In the genomic region with DNA sequence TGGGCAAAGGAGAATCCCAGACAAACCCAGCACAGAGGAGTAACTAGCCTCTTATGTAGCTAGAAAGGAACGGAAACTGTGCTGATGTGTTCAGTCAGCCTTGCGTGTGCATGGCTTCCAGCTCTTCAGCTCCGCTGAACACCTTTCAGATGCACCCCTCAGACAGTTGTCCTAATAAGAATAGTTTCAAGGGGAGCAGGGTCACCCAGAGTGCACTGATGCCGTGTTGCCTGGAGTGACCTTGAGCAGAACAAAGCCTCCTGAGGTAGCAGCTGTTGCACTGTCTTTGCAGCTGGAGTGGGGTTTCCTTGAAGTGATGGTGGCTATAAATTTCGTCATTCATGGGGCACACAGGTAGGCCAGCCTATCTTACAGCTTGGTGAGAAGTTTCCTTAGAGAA, we compare ENCODE assay signal across 15 mouse cellular contexts. TPM values are rescaled to one million over a fixed set of nuclear protein-coding genes. Genes with fewer than 3 reads are reported as not detected.
DNase-seq lines count a peak whose midpoint lies in the region; ATAC-seq lines count a peak whose summit lies in the region.
"Had no signal": no experiment of that assay in that cellular context is flagged by ENCODE, and none has a peak within 500 bp of the region (broad histone marks: within the 10 kb centered on the region; RNA-seq: fewer than 3 reads in every experiment).

No protein-coding gene starts in this region.

- 0 out of 2 replicates have a peak overlapping the region, but pooled peaks have one; percentile 30 for H3K27ac ChIP-seq in heart, embryonic 10.5 days
- peak overlapping the region; percentile 28; the same call in 1 of the 2 replicates for H3K27ac ChIP-seq in neural tube, embryonic 15.5 days (replicated peaks)
- H3K27ac ChIP-seq: hindbrain, embryonic 10.5 days; neural tube, embryonic 13.5 days had no signal

- ATAC-seq in neural tube, embryonic 15.5 days (ENCODE audit: low FRiP score), result no peak
- ATAC-seq: forebrain, embryonic 14.5 days had no signal

- H3K9ac ChIP-seq in neural tube, embryonic 15.5 days (replicated peaks), result no peak overlapping the region
- H3K9ac ChIP-seq: neural tube, embryonic 13.5 days had no signal

- intact Hi-C loops in heart, postnatal 14 days (cut with DNase I), result no loop called here

- no peaks in the 10 kb centered on the region for H3K9me3 ChIP-seq in heart, embryonic 10.5 days
- H3K9me3 ChIP-seq in neural tube, embryonic 15.5 days (replicated peaks), result no peaks in the 10 kb centered on the region
- H3K9me3 ChIP-seq: hindbrain, embryonic 10.5 days; neural tube, embryonic 13.5 days had no signal

- WGBS in heart, embryonic 10.5 days, result 66% methylated on average over 5 of the region's 5 CpGs
- WGBS in neural tube, embryonic 15.5 days, result 33% methylated on average over 5 of the region's 5 CpGs

- DNase-seq in heart, embryonic 10.5 days (ENCODE audit: low spot score), result no peak
- DNase-seq in heart, postnatal 14 days, result no peak
- DNase-seq in neural tube, embryonic 10.5 days (ENCODE audit: extremely low spot score, low spot score), result no peak
- DNase-seq in embryo, embryonic 10.5 days (ENCODE audit: low spot score), result peak; percentile 18
- DNase-seq in splenic B cell, adult 2 months (ENCODE audit: low read depth, low spot score), result peak; percentile 30
- DNase-seq in c-Kit-positive CD71-positive TER-119-positive erythroid progenitor cells, embryonic 14.5 days (ENCODE audit: low spot score), result no peak
- no peak for DNase-seq in thymus, adult 18-20 months
- DNase-seq: cerebellum, adult 9-10 months; kidney, adult 11 months; kidney, postnatal 36 days; lung, adult 2 months had no signal

- H3K27me3 ChIP-seq in heart, embryonic 10.5 days (ENCODE audit: insufficient read depth, poor library complexity, severe bottlenecking), result no peaks in the 10 kb centered on the region
- H3K27me3 ChIP-seq in neural tube, embryonic 15.5 days (replicated peaks), result no peaks in the 10 kb centered on the region
- H3K27me3 ChIP-seq in splenic B cell, adult 2 months (ENCODE audit: control insufficient read depth, insufficient read depth, low read length, poor library complexity, severe bottlenecking), result no peaks in the 10 kb centered on the region
- H3K27me3 ChIP-seq: neural tube, embryonic 13.5 days had no signal

- H3K36me3 ChIP-seq in heart, embryonic 10.5 days, result no peaks in the 10 kb centered on the region
- no peaks in the 10 kb centered on the region for H3K36me3 ChIP-seq in neural tube, embryonic 15.5 days
- H3K36me3 ChIP-seq in splenic B cell, adult 2 months (ENCODE audit: control insufficient read depth, insufficient read depth, low read length, poor library complexity, severe bottlenecking), result no peaks in the 10 kb centered on the region
- H3K36me3 ChIP-seq: neural tube, embryonic 13.5 days had no signal

- no peak overlapping the region for H3K4me2 ChIP-seq in neural tube, embryonic 15.5 days
- H3K4me2 ChIP-seq: neural tube, embryonic 13.5 days had no signal

- peaks cover 35% of the 10 kb centered on the region for H3K4me1 ChIP-seq in heart, embryonic 10.5 days
- H3K4me1 ChIP-seq in neural tube, embryonic 15.5 days, result peaks cover 14% of the 10 kb centered on the region

- no peak overlapping the region for H3K4me3 ChIP-seq in heart, embryonic 10.5 days
- no peak overlapping the region for H3K4me3 ChIP-seq in neural tube, embryonic 15.5 days (replicated peaks)
- H3K4me3 ChIP-seq: hindbrain, embryonic 10.5 days; neural tube, embryonic 13.5 days had no signal

RNA-seq across cellular contexts. Expression of gene Arid2, which starts 46.0 kb away (rescaled TPM):
- 18.3 and 22.0 TPM in 2 replicates for polyA plus RNA-seq in heart, embryonic 10.5 days (2016; fragmentation: Nextera tagmentation; extraction: Ambion mirVana)
- total RNA-seq in heart, postnatal 14 days (2021), result 10 to 100 TPM; 31.9 to 34.5 TPM
- 15.9 and 18.1 TPM in 2 replicates for polyA plus RNA-seq in neural tube, embryonic 15.5 days (2015; fragmentation: Nextera tagmentation; extraction: Ambion mirVana)

Comparison
In these comparisons a context has a peak if more than half of its experiments do, and no peak if none do; other contexts are left out.
1. DNase-seq: peak in embryo, embryonic 10.5 days (single experiment) and splenic B cell, adult 2 months (single experiment); none in heart, embryonic 10.5 days (single experiment), heart, postnatal 14 days (0 of 2), neural tube, embryonic 10.5 days (single experiment), c-Kit-positive CD71-positive TER-119-positive erythroid progenitor cells, embryonic 14.5 days (single experiment) and thymus, adult 18-20 months (0 of 2).